Mouse (Mus musculus) lung, postnatal 0 days (tissue): ENCODE results near the gene Meis3. TPM values are rescaled to one million over a fixed set of nuclear protein-coding genes. Genes with fewer than 3 reads are reported as not detected.

Experiments used
- ATAC-seq: fragments of 200-750 bp; cut with Nextera tagmentation; 2 replicates; pipeline ENCODE4 v1.8.0; 2017; ENCODE audit warnings: moderate library complexity
- DNase-seq: peaks from one replicate; pipeline ENCODE4 v3.0.0-alpha.2; 2016; ENCODE audit warnings: low spot score
- H3K27ac ChIP-seq: fragments of 300-500 bp; sonication (generic); 2 replicates; pipeline ENCODE4 v1.5.1; 2014; ENCODE audit warnings: antibody characterized with exemption, mild to moderate bottlenecking, low read length, mixed read lengths
- H3K27me3 ChIP-seq: fragments of 300-500 bp; sonication (generic); replicated peaks from 2 replicates; pipeline ENCODE4 v1.6.1; 2014; ENCODE audit warnings: low read length, mixed read lengths; ENCODE audit not compliant: insufficient read depth
- H3K36me3 ChIP-seq: fragments of 300-500 bp; sonication (generic); 2 replicates; pipeline ENCODE4 v1.6.1; 2014; ENCODE audit warnings: low read length, mixed read lengths; ENCODE audit not compliant: insufficient read depth
- H3K4me1 ChIP-seq: fragments of 300-500 bp; sonication (generic); 2 replicates; pipeline ENCODE4 v1.6.1; 2014; ENCODE audit warnings: antibody characterized with exemption, low read depth, low read length, mixed read lengths; ENCODE audit not compliant: insufficient read depth
- H3K4me2 ChIP-seq: fragments of 300-500 bp; sonication (generic); replicated peaks from 2 replicates; pipeline ENCODE4 v1.6.1; 2014; ENCODE audit warnings: low read depth, mild to moderate bottlenecking, low read length, moderate library complexity, mixed read lengths
- H3K4me3 ChIP-seq: fragments of 300-500 bp; sonication (generic); 2 replicates; pipeline ENCODE4 v1.5.1; 2014; ENCODE audit warnings: low read depth, low read length
- H3K9ac ChIP-seq: fragments of 300-500 bp; sonication (generic); replicated peaks from 2 replicates; pipeline ENCODE4 v1.6.1; 2014; ENCODE audit warnings: low read depth, mild to moderate bottlenecking
- H3K9me3 ChIP-seq: fragments of 300-500 bp; sonication (generic); 2 replicates; pipeline ENCODE4 v1.6.1; 2016; ENCODE audit warnings: low read length, mixed read lengths
- CTCF ChIP-seq: IDR thresholded peaks from 2 replicates; pipeline ENCODE4 v1.5.1; 2016; ENCODE audit warnings: antibody characterized with exemption, mild to moderate bottlenecking
- EP300 ChIP-seq: IDR thresholded peaks from 2 replicates; pipeline ENCODE4 v1.6.1; 2016; ENCODE audit warnings: antibody characterized with exemption, mild to moderate bottlenecking, control low read depth
- WGBS: fragments of 180-500 bp; shearing (Covaris S2); extraction: QIAGEN DNeasy Blood & Tissue Kit; methylation state at CpG from one replicate; pipeline ENCODE4 v1.1.7; 2014; 5-methylcytosine and 5-hydroxymethylcytosine counted together
- polyA plus RNA-seq: library from polyadenylated mRNA; unstranded; fragments of >200 nt; fragmentation: Nextera tagmentation; extraction: Ambion mirVana; gene quantifications from 2 replicates; pipeline ENCODE4 v1.2.1, GENCODE M21; 2015

Gene Meis3
- polyA plus RNA-seq, 1 experiment from 2014 or later: 12.3 TPM

GRCm38 (mm10) chr7:16172141-16172581, 2.7 kb upstream of the Meis3 start:
- H3K4me2 ChIP-seq: no peak overlapping the region
- no peaks in the 10 kb centered on the region for H3K36me3 ChIP-seq
- H3K4me1 ChIP-seq: no peaks in the 10 kb centered on the region
- no peak overlapping the region for H3K4me3 ChIP-seq
- H3K27me3 ChIP-seq: no peaks in the 10 kb centered on the region
- no peak overlapping the region for H3K27ac ChIP-seq
- 13% methylated on average over 1 of the region's 1 CpGs for WGBS
- no peak for TF ChIP-seq CTCF
- TF ChIP-seq EP300: no peak
- DNase-seq: no peak
- H3K9me3 ChIP-seq: no peaks in the 10 kb centered on the region
- no peak overlapping the region for H3K9ac ChIP-seq
- no peak for ATAC-seq

DNA sequence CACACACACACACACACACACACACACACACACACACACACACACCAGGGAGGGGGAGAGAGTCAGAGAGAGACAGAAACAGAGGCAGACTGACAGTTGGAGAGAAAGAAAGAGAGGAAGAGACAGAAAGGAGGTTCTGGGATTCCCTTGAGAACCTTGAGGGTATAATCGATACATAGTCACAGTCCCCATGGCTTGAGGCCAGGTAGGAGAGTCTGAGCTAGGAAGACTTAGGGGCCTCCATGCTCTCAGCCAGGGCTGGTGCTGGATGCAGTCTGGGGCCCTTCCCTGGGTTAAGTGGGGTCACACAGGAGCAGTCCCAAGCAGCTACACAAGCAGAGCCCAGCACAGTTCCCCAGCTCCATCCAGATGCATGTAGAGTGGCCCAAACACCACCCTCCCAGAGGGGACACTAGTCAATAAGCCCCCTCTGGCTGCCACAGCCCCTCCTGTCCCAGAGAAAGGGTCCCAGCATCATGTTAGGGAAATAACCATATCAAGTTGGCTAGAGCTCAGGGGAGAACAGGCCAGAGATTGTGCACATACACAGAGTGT, 2.2 kb upstream of the Meis3 start:
- Histone ChIP-seq H3K9me3 (no peaks in the 10 kb centered on the region), H3K27me3 (no peaks in the 10 kb centered on the region), H3K9ac (no peak overlapping the region), H3K4me3 (no peak overlapping the region), H3K4me2 (no peak overlapping the region), H3K27ac (no peak overlapping the region), H3K36me3 (no peaks in the 10 kb centered on the region), H3K4me1 (no peaks in the 10 kb centered on the region)
- TF ChIP-seq EP300 (no peak), CTCF (no peak)
- DNase-seq (no peak), ATAC-seq (no peak)
- 22% methylated on average over 1 of the region's 1 CpGs for WGBS

- TF ChIP-seq EP300 (no peak), CTCF (no peak)
- Histone ChIP-seq H3K4me2 (no peak overlapping the region), H3K27me3 (no peaks in the 10 kb centered on the region), H3K4me1 (no peaks in the 10 kb centered on the region), H3K27ac (no peak overlapping the region), H3K36me3 (no peaks in the 10 kb centered on the region), H3K9ac (no peak overlapping the region), H3K4me3 (no peak overlapping the region), H3K9me3 (no peaks in the 10 kb centered on the region)
- 46% methylated on average over 5 of the region's 5 CpGs for WGBS
- no peak for DNase-seq
- no peak for ATAC-seq
These were observed 1.7 kb upstream of the Meis3 start for GRCm38 (mm10) chr7:16173146-16173545.

DNA sequence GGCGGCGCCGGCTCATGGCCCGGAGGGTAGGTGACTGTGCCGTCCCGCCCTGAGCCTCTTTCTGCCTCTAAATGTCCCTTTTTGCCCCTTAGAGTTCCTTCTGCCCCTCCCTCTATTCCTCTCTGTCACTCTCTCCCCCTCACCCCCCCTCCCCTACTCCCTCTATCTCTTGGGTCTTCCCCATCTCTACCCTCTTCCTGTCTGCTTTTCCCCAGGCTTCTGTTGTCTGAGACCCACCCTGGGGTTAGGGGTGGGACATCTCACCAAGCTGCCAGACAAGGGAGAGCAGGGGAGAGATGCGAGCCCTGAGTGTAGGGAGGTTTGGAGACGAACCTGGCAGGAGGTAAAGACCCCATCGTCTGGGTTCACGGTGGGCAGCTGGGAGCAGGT, 647 bp downstream of the Meis3 start:
- WGBS: 0% methylated on average over 10 of the region's 10 CpGs
- Histone ChIP-seq H3K9me3 (no peaks in the 10 kb centered on the region), H3K4me1 (no peaks in the 10 kb centered on the region), H3K4me2 (peak overlapping the region; percentile 83), H3K9ac (peak overlapping the region; percentile 1), H3K36me3 (no peaks in the 10 kb centered on the region), H3K27ac (no peak overlapping the region), H3K27me3 (no peaks in the 10 kb centered on the region), H3K4me3 (peak overlapping the region; percentile 55)
- ATAC-seq (peak; percentile 21; the same call in 1 of the 2 replicates), DNase-seq (no peak)
- TF ChIP-seq EP300 (no peak), CTCF (no peak)

GRCm38 (mm10) chr7:16178114-16178513, 3.2 kb downstream of the Meis3 start:
- no peaks in the 10 kb centered on the region for H3K4me1 ChIP-seq
- no peak for DNase-seq
- ATAC-seq: no peak
- no peak overlapping the region for H3K4me3 ChIP-seq
- H3K4me2 ChIP-seq: no peak overlapping the region
- H3K27me3 ChIP-seq: no peaks in the 10 kb centered on the region
- WGBS: 67% methylated on average over 4 of the region's 4 CpGs
- TF ChIP-seq CTCF (no peak), EP300 (no peak)
- H3K9me3 ChIP-seq: no peaks in the 10 kb centered on the region
- H3K36me3 ChIP-seq: no peaks in the 10 kb centered on the region
- no peak overlapping the region for H3K27ac ChIP-seq
- H3K9ac ChIP-seq: no peak overlapping the region

- no peak overlapping the region for H3K4me3 ChIP-seq
- WGBS: 20% methylated on average over 8 of the region's 8 CpGs
- no peaks in the 10 kb centered on the region for H3K27me3 ChIP-seq
- H3K9me3 ChIP-seq: no peaks in the 10 kb centered on the region
- no peak overlapping the region for H3K4me2 ChIP-seq
- no peak overlapping the region for H3K9ac ChIP-seq
- DNase-seq (peak; percentile 45), ATAC-seq (peak; percentile 14; the same call in 1 of the 2 replicates)
- TF ChIP-seq EP300: no peak
- TF ChIP-seq CTCF: no peak
- no peaks in the 10 kb centered on the region for H3K36me3 ChIP-seq
- H3K4me1 ChIP-seq: no peaks in the 10 kb centered on the region
- H3K27ac ChIP-seq: no peak overlapping the region
These were observed 8.8 kb downstream of the Meis3 start for GRCm38 (mm10) chr7:16183663-16184062.

GRCm38 (mm10) chr7:16187494-16187893, 12.6 kb downstream of the Meis3 start:
- H3K4me2 ChIP-seq: no peak overlapping the region
- H3K4me1 ChIP-seq: no peaks in the 10 kb centered on the region
- no peak for ATAC-seq
- TF ChIP-seq CTCF (no peak), EP300 (no peak)
- H3K27ac ChIP-seq: no peak overlapping the region
- H3K36me3 ChIP-seq: no peaks in the 10 kb centered on the region
- H3K9me3 ChIP-seq: no peaks in the 10 kb centered on the region
- H3K4me3 ChIP-seq: no peak overlapping the region
- WGBS: 71% methylated on average over 8 of the region's 8 CpGs
- DNase-seq: no peak
- H3K9ac ChIP-seq: no peak overlapping the region
- H3K27me3 ChIP-seq: no peaks in the 10 kb centered on the region
